18 mouse cellular contexts compared by ENCODE assay signal in the genomic region with DNA sequence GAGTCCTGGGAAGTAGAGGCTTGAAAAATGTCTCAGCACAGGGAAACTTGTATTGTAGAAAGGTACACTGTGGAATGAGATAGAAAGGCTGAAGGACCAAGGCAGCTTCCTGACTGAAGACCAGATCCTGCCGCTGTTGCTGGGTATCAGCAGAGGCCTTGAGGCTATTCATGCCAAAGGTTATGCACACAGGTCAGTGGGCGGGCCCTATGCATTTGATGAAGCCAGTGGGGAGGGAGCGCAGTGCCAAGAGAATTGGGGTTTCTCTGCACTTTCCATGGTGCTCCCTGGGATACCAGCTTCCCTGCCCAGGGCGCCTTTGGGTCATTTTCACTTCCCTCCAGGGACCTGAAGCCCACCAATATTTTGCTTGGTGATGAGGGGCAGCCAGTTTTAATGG. TPM values are rescaled to one million over a fixed set of nuclear protein-coding genes. Genes with fewer than 3 reads are reported as not detected.
DNase-seq lines count a peak whose midpoint lies in the region; ATAC-seq and TF ChIP-seq lines count a peak whose summit lies in the region.
"Had no signal": no experiment of that assay in that cellular context is flagged by ENCODE, and none has a peak within 500 bp of the region (broad histone marks: within the 10 kb centered on the region; RNA-seq: fewer than 3 reads in every experiment).

No protein-coding gene starts in this region.

- H3K9ac ChIP-seq in heart, adult 2 months (ENCODE audit: low read depth, low read length): no peak overlapping the region
- H3K9ac ChIP-seq in embryonic facial prominence, embryonic 13.5 days: no peak overlapping the region
- peak overlapping the region; percentile 85 for H3K9ac ChIP-seq in liver, postnatal 0 days (replicated peaks)

- no peaks in the 10 kb centered on the region; the same call in 1 of the 2 replicates for H3K79me2 ChIP-seq in heart, adult 2 months (replicated peaks; ENCODE audit: control insufficient read depth, insufficient read depth, low read length)

- H3K4me3 ChIP-seq in heart, adult 2 months: no peak overlapping the region
- no peak overlapping the region for H3K4me3 ChIP-seq in embryonic facial prominence, embryonic 13.5 days
- H3K4me3 ChIP-seq in liver, postnatal 0 days (ENCODE audit: low read depth, low read length): peak overlapping the region; percentile 82

- ATAC-seq in embryonic facial prominence, embryonic 13.5 days (ENCODE audit: insufficient number of reproducible peaks, insufficient read depth, low FRiP score, low TSS enrichment, low read depth): no peak
- ATAC-seq in liver, postnatal 0 days: peak; percentile 8; the same call in 1 of the 2 replicates
- ATAC-seq: forebrain, embryonic 13.5 days had no signal

- no peak overlapping the region for H3K27ac ChIP-seq in heart, adult 2 months
- no peak overlapping the region for H3K27ac ChIP-seq in embryonic facial prominence, embryonic 13.5 days
- H3K27ac ChIP-seq in liver, postnatal 0 days (ENCODE audit: low read depth): peak overlapping the region; percentile 95
- H3K27ac ChIP-seq: forebrain, embryonic 13.5 days had no signal

- intact Hi-C loops in heart, adult 2 months (cut with DNase I): no loop called here
- intact Hi-C loops in heart, postnatal 14 days (cut with DNase I): no loop called here

- 0 out of 2 replicates have a peak, but pooled peaks have one; percentile 13 for TF ChIP-seq POLR2A in heart, adult 2 months (IDR thresholded peaks at IDR 0.05; ENCODE audit: insufficient read depth, low read depth, low read length)

- 0 out of 2 replicates have a peak overlapping the region, but pooled peaks have one; percentile 1 for H3K4me2 ChIP-seq in embryonic facial prominence, embryonic 13.5 days
- peak overlapping the region; percentile 100 for H3K4me2 ChIP-seq in liver, postnatal 0 days (ENCODE audit: low read depth, low read length)

- H3K4me1 ChIP-seq in heart, adult 2 months (ENCODE audit: control insufficient read depth, insufficient read depth, low read length): peaks cover 8% of the 10 kb centered on the region
- peaks cover 36% of the 10 kb centered on the region for H3K4me1 ChIP-seq in embryonic facial prominence, embryonic 13.5 days
- H3K4me1 ChIP-seq in liver, postnatal 0 days (ENCODE audit: insufficient read depth): peaks cover 77% of the 10 kb centered on the region

- H3K9me3 ChIP-seq in embryonic facial prominence, embryonic 13.5 days: no peaks in the 10 kb centered on the region
- H3K9me3 ChIP-seq in liver, postnatal 0 days (ENCODE audit: low read length): no peaks in the 10 kb centered on the region
- H3K9me3 ChIP-seq: forebrain, embryonic 13.5 days had no signal

- no peak for TF ChIP-seq EP300 in heart, adult 2 months (IDR thresholded peaks at IDR 0.05; ENCODE audit: insufficient read depth, low read depth, low read length)
- no peak for TF ChIP-seq EP300 in liver, postnatal 0 days (IDR thresholded peaks at IDR 0.05; ENCODE audit: low read depth)

- no peaks in the 10 kb centered on the region for H3K27me3 ChIP-seq in heart, adult 2 months (ENCODE audit: control insufficient read depth, insufficient read depth, low read length)
- peaks cover 20% of the 10 kb centered on the region for H3K27me3 ChIP-seq in embryonic facial prominence, embryonic 13.5 days
- no peaks in the 10 kb centered on the region for H3K27me3 ChIP-seq in liver, postnatal 0 days (ENCODE audit: insufficient read depth, low read length)

- H3K36me3 ChIP-seq in heart, adult 2 months (ENCODE audit: control insufficient read depth, insufficient read depth, low read length): peaks cover 14% of the 10 kb centered on the region
- H3K36me3 ChIP-seq in embryonic facial prominence, embryonic 13.5 days: peaks cover 41% of the 10 kb centered on the region
- peaks cover 50% of the 10 kb centered on the region for H3K36me3 ChIP-seq in liver, postnatal 0 days (replicated peaks; ENCODE audit: insufficient read depth, low read length)

- WGBS in heart, adult 2 months: 79% methylated on average over 4 of the region's 4 CpGs
- 71% methylated on average over 4 of the region's 4 CpGs for WGBS in embryonic facial prominence, embryonic 13.5 days
- WGBS in liver, postnatal 0 days (ENCODE audit: insufficient replicate concordance): 50% methylated on average over 4 of the region's 4 CpGs

- TF ChIP-seq CTCF in heart, adult 2 months (IDR thresholded peaks at IDR 0.05): no peak
- TF ChIP-seq CTCF in liver, postnatal 0 days (IDR thresholded peaks at IDR 0.05; ENCODE audit: low read depth): no peak

- DNase-seq in heart, adult 2 months: peak in 1 of 2 experiments; percentile 19
- no peak for DNase-seq in heart, postnatal 14 days
- peak; percentile 35 to 48 for DNase-seq in kidney, postnatal 25 days
- DNase-seq in kidney, adult 18-20 months: no peak
- DNase-seq in liver, postnatal 0 days: peak; percentile 66
- no peak for DNase-seq in c-Kit-positive CD71-positive TER-119-positive erythroid progenitor cells, embryonic 14.5 days (ENCODE audit: low spot score)
- no peak for DNase-seq in ovary, adult 18-20 months (ENCODE audit: low spot score)
- DNase-seq: adrenal gland, postnatal 10 days; B cell, adult 2 months; cerebellum, adult 11 months; heart, postnatal 4 days; lung, adult 18-20 months had no signal

RNA-seq across cellular contexts. Expression of a gene that starts 1.9 kb away (rescaled TPM):
- 10 to 100 TPM; 42.4 to 42.5 TPM for total RNA-seq in heart, adult 2 months (2021)
- polyA plus RNA-seq in heart, adult 2 months (2012; rRNA removed): 68.3 and 82.0 TPM in 2 replicates
- 10 to 100 TPM; 55.9 to 58.1 TPM for total RNA-seq in heart, postnatal 14 days (2021)
- 133 and 141 TPM in 2 replicates for polyA plus RNA-seq in embryonic facial prominence, embryonic 13.5 days (2015; fragmentation: Nextera tagmentation; extraction: Ambion mirVana)
- 88.3 and 101 TPM in 2 replicates for polyA plus RNA-seq in liver, postnatal 0 days (2015; fragmentation: Nextera tagmentation; extraction: Ambion mirVana)

RNA-seq across cellular contexts. Expression of a gene that starts 1.9 kb away (rescaled TPM):
- total RNA-seq in heart, adult 2 months (2021): 1 to 10 TPM; 3.2 to 3.8 TPM
- polyA plus RNA-seq in heart, adult 2 months (2012; rRNA removed): 4.9 and 8.5 TPM in 2 replicates
- 1 to 10 TPM; 5.2 to 6.7 TPM for total RNA-seq in heart, postnatal 14 days (2021)
- polyA plus RNA-seq in embryonic facial prominence, embryonic 13.5 days (2015; fragmentation: Nextera tagmentation; extraction: Ambion mirVana): 21.9 and 23.3 TPM in 2 replicates
- polyA plus RNA-seq in liver, postnatal 0 days (2015; fragmentation: Nextera tagmentation; extraction: Ambion mirVana): 2.7 and 3.5 TPM in 2 replicates

RNA-seq across cellular contexts. Expression of a gene that starts 7.1 kb away (rescaled TPM):
- total RNA-seq in heart, adult 2 months (2021): 100 to 1,000 TPM; 973 to 976 TPM
- polyA plus RNA-seq in heart, adult 2 months (2012; rRNA removed): 781 and 842 TPM in 2 replicates
- total RNA-seq in heart, postnatal 14 days (2021): 100 to 1,000 TPM; 546 to 642 TPM
- polyA plus RNA-seq in embryonic facial prominence, embryonic 13.5 days (2015; fragmentation: Nextera tagmentation; extraction: Ambion mirVana): 17.1 and 23.2 TPM in 2 replicates
- 291 and 298 TPM in 2 replicates for polyA plus RNA-seq in liver, postnatal 0 days (2015; fragmentation: Nextera tagmentation; extraction: Ambion mirVana)

RNA-seq across cellular contexts. Expression of a gene that starts 19.4 kb away (rescaled TPM):
- total RNA-seq in heart, adult 2 months (2021): not detected
- polyA plus RNA-seq in heart, adult 2 months (2012; rRNA removed): not detected in 2 replicates
- total RNA-seq in heart, postnatal 14 days (2021): not detected
- not detected in 2 replicates for polyA plus RNA-seq in embryonic facial prominence, embryonic 13.5 days (2015; fragmentation: Nextera tagmentation; extraction: Ambion mirVana)
- 0.18 TPM in 1 of 2 replicates, not detected in the other for polyA plus RNA-seq in liver, postnatal 0 days (2015; fragmentation: Nextera tagmentation; extraction: Ambion mirVana)
- total RNA-seq: adrenal gland, postnatal 10 days; gastrocnemius, postnatal 4 days; heart, postnatal 4 days; left cerebral cortex, adult 8-10 months; megakaryocyte-erythroid progenitor cell, adult 5-6 weeks had no signal
- polyA plus RNA-seq: forebrain, embryonic 13.5 days; large intestine, adult 2 months had no signal

RNA-seq across cellular contexts. Expression of a gene that starts 20.5 kb away (rescaled TPM):
- 10 to 100 TPM; 63.8 to 73.5 TPM for total RNA-seq in heart, adult 2 months (2021)
- 93.0 and 109 TPM in 2 replicates for polyA plus RNA-seq in heart, adult 2 months (2012; rRNA removed)
- total RNA-seq in heart, postnatal 14 days (2021): 10 to 100 TPM; 61.1 to 68.8 TPM
- polyA plus RNA-seq in embryonic facial prominence, embryonic 13.5 days (2015; fragmentation: Nextera tagmentation; extraction: Ambion mirVana): 28.4 and 30.8 TPM in 2 replicates
- 17.6 and 17.8 TPM in 2 replicates for polyA plus RNA-seq in liver, postnatal 0 days (2015; fragmentation: Nextera tagmentation; extraction: Ambion mirVana)

Comparison
In these comparisons a context has a peak if more than half of its experiments do, and no peak if none do; other contexts are left out.
1. DNase-seq: peak in kidney, postnatal 25 days (2 of 2) and liver, postnatal 0 days (single experiment); none in heart, postnatal 14 days (0 of 2), kidney, adult 18-20 months (single experiment), c-Kit-positive CD71-positive TER-119-positive erythroid progenitor cells, embryonic 14.5 days (single experiment) and ovary, adult 18-20 months (single experiment).
2. RNA of a gene that starts 7.1 kb away (polyA plus RNA-seq): 781 to 842 TPM in heart, adult 2 months and 291 to 298 TPM in liver, postnatal 0 days; 17.1 to 23.2 TPM in embryonic facial prominence, embryonic 13.5 days; every median in the first group is over 10 times any median in the second.